Mouse (Mus musculus) spleen, adult 2 months (tissue): ENCODE measurements around the gene Phlpp1. TPM values are rescaled to one million over a fixed set of nuclear protein-coding genes. Genes with fewer than 3 reads are reported as not detected.
A peak's percentile ranks its signal among the peaks of the same experiment; 100 is the strongest.

Experiments used
- DNase-seq, 2 experiments: peaks; one replicate each; pipeline versions ENCODE4 v3.0.0 to v3.0.0-alpha.2; 2012 to 2021; ENCODE audit warnings: low spot score in 2 of 2, low read depth in 1 of 2
- H3K27ac ChIP-seq: fragments of 200-500 bp; 2 replicates; pipeline ENCODE4 v1.5.1; 2012; ENCODE audit warnings: low read length, inconsistent platforms; ENCODE audit not compliant: insufficient read depth
- H3K27me3 ChIP-seq: fragments of 200-500 bp; 2 replicates; pipeline ENCODE4 v1.6.1; 2012; ENCODE audit warnings: mild to moderate bottlenecking, moderate library complexity, low read length, inconsistent platforms; ENCODE audit not compliant: control insufficient read depth, insufficient read depth
- H3K36me3 ChIP-seq: fragments of 200-500 bp; 2 replicates; pipeline ENCODE4 v1.6.1; 2012; ENCODE audit warnings: mild to moderate bottlenecking, low read length, inconsistent platforms; ENCODE audit not compliant: control insufficient read depth, insufficient read depth
- H3K4me1 ChIP-seq: fragments of 200-500 bp; 2 replicates; pipeline ENCODE4 v1.6.1; 2011; ENCODE audit warnings: inconsistent platforms; ENCODE audit not compliant: control insufficient read depth, insufficient read depth, insufficient read length
- H3K4me3 ChIP-seq: fragments of 200-500 bp; 2 replicates; pipeline ENCODE4 v1.5.1; 2011; ENCODE audit warnings: mild to moderate bottlenecking, inconsistent platforms; ENCODE audit not compliant: insufficient read depth, insufficient read length; ENCODE audit errors: extremely low read depth
- CTCF ChIP-seq: fragments of 200-500 bp; IDR thresholded peaks from 2 replicates; pipeline ENCODE4 v1.5.1; 2011; ENCODE audit warnings: mild to moderate bottlenecking, inconsistent platforms; ENCODE audit not compliant: insufficient read depth, insufficient read length, insufficient replicate concordance; ENCODE audit errors: extremely low read depth
- POLR2A ChIP-seq: fragments of 200-500 bp; IDR thresholded peaks from 2 replicates; pipeline ENCODE4 v1.6.1; 2011; ENCODE audit warnings: low read depth, low read length, inconsistent platforms
- WGBS: fragments of 180-500 bp; shearing (Covaris S2); methylation state at CpG from one replicate; pipeline ENCODE4 v1.1.7; 2018; 5-methylcytosine and 5-hydroxymethylcytosine counted together
- polyA plus RNA-seq: library from polyadenylated mRNA; depleted of rRNA; stranded (reverse); fragments of >200 nt; gene quantifications from 2 replicates; pipeline ENCODE4 v1.2.3, GENCODE M21; 2012; rRNA removed

Phlpp1 gene
- 6.0 and 8.2 TPM in 2 replicates for polyA plus RNA-seq

- peak; percentile 99 to 100 for DNase-seq
- Histone ChIP-seq H3K4me1 (peaks cover 8% of the 10 kb centered on the region), H3K27ac (peak within 1 kb of the TSS; percentile 89), H3K27me3 (0 out of 2 replicates have a peak, but pooled peaks cover 2% of the 10 kb centered on the region), H3K4me3 (peak within 1 kb of the TSS; percentile 97), H3K36me3 (no peaks in the 10 kb centered on the region)
- 2% methylated on average over 104 of the region's 113 CpGs for WGBS
- no peak for TF ChIP-seq POLR2A
- TF ChIP-seq CTCF = peak; percentile 57; the same call in 1 of the 2 replicates
These were observed at the start of gene Phlpp1 for GRCm38 (mm10) chr1:106171241-106172220. TSS of gene Phlpp1 (plus strand) at chr1:106171752.

GRCm38 (mm10) chr1:106126601-106127000 lies 45.0 kb upstream of the Phlpp1 start:
- DNase-seq = no peak
- no peak for TF ChIP-seq POLR2A
- TF ChIP-seq CTCF = no peak
- 93% methylated on average over 3 of the region's 3 CpGs for WGBS
- Histone ChIP-seq H3K27ac (no peak overlapping the region), H3K27me3 (no peaks in the 10 kb centered on the region), H3K4me3 (no peak overlapping the region), H3K4me1 (no peaks in the 10 kb centered on the region), H3K36me3 (no peaks in the 10 kb centered on the region)

GRCm38 (mm10) chr1:106131697-106132349 lies 39.7 kb upstream of the Phlpp1 start:
- H3K36me3 ChIP-seq = no peaks in the 10 kb centered on the region
- H3K4me3 ChIP-seq = no peak overlapping the region
- H3K27ac ChIP-seq = no peak overlapping the region
- TF ChIP-seq CTCF (no peak), POLR2A (no peak)
- no peaks in the 10 kb centered on the region for H3K4me1 ChIP-seq
- WGBS = 37% methylated on average over 4 of the region's 4 CpGs
- DNase-seq = no peak
- H3K27me3 ChIP-seq = no peaks in the 10 kb centered on the region

GRCm38 (mm10) chr1:106132350-106132700 lies 39.2 kb upstream of the Phlpp1 start:
- H3K4me1 ChIP-seq = no peaks in the 10 kb centered on the region
- no peak overlapping the region for H3K27ac ChIP-seq
- WGBS = 85% methylated on average over 4 of the region's 4 CpGs
- no peak overlapping the region for H3K4me3 ChIP-seq
- H3K36me3 ChIP-seq = no peaks in the 10 kb centered on the region
- DNase-seq = no peak
- no peak for TF ChIP-seq POLR2A
- TF ChIP-seq CTCF = no peak
- H3K27me3 ChIP-seq = no peaks in the 10 kb centered on the region

- 92% methylated on average over 2 of the region's 2 CpGs for WGBS
- Histone ChIP-seq H3K27me3 (no peaks in the 10 kb centered on the region), H3K4me3 (no peak overlapping the region), H3K4me1 (no peaks in the 10 kb centered on the region), H3K27ac (no peak overlapping the region), H3K36me3 (no peaks in the 10 kb centered on the region)
- no peak for DNase-seq
- TF ChIP-seq CTCF (no peak), POLR2A (no peak)
These were observed 32.9 kb upstream of the Phlpp1 start for GRCm38 (mm10) chr1:106138691-106139090.

- TF ChIP-seq POLR2A (no peak), CTCF (no peak)
- no peak overlapping the region for H3K4me3 ChIP-seq
- 61% methylated on average over 1 of the region's 1 CpGs for WGBS
These were observed 32.4 kb upstream of the Phlpp1 start for GRCm38 (mm10) chr1:106139137-106139536.

More at GRCm38 (mm10) chr1:106139137-106139536, 32.4 kb upstream of the Phlpp1 start:
- no peaks in the 10 kb centered on the region for H3K4me1 ChIP-seq
- no peak overlapping the region for H3K27ac ChIP-seq
- no peaks in the 10 kb centered on the region for H3K36me3 ChIP-seq
- DNase-seq = no peak
- H3K27me3 ChIP-seq = no peaks in the 10 kb centered on the region
